Mouse (Mus musculus): ENCODE measurements around the gene Polr1e. TPM values are rescaled to one million over a fixed set of nuclear protein-coding genes. Genes with fewer than 3 reads are reported as not detected.
"Not testable (repeated sequence)": the region's sequence is repeated elsewhere in the genome, so short reads cannot be mapped to it uniquely, and the experiment has no call there.

Gene Polr1e
- polyA plus RNA-seq, 1 experiment = 3.8 TPM

DNA sequence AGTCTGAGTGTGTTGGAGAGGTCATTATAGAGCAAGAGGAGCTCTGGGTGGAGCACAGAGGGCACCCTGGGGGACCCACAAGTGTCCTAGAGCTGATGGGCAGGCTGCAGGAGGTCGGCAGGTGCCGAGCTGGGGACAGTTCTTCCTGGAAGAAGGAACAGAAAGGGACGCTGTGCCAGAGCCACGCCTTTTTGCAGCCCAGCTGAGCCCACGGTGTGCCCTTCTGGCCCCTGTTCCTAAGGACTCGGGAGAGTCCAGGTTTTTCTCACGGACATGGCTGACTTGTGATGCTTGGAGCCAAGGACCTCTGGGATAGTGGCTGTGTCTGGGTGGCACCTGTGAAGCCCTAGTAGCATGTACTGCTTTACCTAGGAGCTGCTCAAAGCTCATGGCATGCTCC lies 22.4 kb downstream of the Polr1e start:
- H3K4me1 ChIP-seq (ENCODE audit: control insufficient read depth, insufficient read depth, low read length) = no peaks in the 10 kb centered on the region
- WGBS = 80% methylated on average over 7 of the region's 7 CpGs
- DNase-seq = no peak
- no peak for TF ChIP-seq POLR2A (IDR thresholded peaks at IDR 0.05; ENCODE audit: borderline replicate concordance, extremely low read depth, low read depth, low read length)
- TF ChIP-seq CTCF (IDR thresholded peaks at IDR 0.05; ENCODE audit: insufficient read depth, low read length) = no peak
- no peak overlapping the region for H3K4me3 ChIP-seq (replicated peaks; ENCODE audit: extremely low read depth, low read depth, low read length)

DNA sequence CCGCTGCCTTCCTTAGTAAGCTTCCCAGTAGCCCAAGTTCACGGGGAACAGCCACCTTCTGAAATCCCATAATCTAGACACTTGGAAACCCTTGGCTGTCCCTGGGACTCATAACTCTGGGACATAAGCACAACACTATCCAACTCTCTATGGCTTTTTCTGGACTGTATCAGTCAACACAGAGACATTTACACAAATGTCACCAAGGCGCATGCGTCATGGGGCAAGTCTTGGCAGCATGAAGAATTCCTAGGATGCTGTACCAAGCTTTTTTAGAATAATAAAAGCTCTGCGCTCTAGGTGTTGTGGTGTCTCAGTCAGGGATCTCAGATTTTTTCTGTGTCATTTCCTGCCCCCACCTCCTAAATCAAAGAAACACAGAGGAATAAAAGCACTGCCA lies 28.3 kb downstream of the Polr1e start:
- TF ChIP-seq POLR2A (IDR thresholded peaks at IDR 0.05; ENCODE audit: borderline replicate concordance, extremely low read depth, low read depth, low read length) (no peak), CTCF (IDR thresholded peaks at IDR 0.05; ENCODE audit: insufficient read depth, low read length) (no peak)
- no peak for DNase-seq
- 88% methylated on average over 5 of the region's 5 CpGs for WGBS

DNA sequence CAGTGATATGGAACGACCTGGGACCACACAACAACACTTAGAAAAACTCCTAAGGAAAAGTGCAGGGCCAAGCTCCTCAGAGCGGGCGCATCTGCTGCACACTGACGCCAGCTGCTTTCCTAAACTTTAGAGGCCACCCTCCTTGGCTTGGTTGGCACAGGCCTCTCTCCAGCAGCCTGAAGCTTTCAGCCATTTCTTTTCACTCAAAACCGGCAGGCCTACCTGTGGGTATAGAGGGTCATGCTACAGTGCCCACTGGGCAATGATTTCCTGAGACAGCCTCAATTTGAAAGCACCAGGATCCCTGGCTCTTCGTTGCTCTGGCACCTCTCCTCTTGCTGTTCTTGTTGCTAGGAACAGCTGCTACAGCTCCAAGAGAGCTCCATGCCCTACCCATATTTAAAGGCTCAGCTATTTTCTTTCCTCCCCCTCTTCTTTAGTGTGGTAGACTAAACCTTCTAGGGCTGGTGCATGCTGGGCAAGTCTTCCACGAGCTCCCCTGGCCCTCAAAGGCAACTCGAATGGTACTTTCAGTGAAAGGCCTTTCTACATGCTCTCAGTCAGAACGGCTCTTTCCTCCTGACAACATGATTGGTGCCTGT lies 29.0 kb downstream of the Polr1e start:
- DNase-seq = no peak
- no peak for TF ChIP-seq CTCF (IDR thresholded peaks at IDR 0.05; ENCODE audit: insufficient read depth, low read length)
- TF ChIP-seq POLR2A (IDR thresholded peaks at IDR 0.05; ENCODE audit: borderline replicate concordance, extremely low read depth, low read depth, low read length) = no peak

More for the DNA sequence above, 28.3 kb downstream of the Polr1e start:
- Histone ChIP-seq H3K4me1 (ENCODE audit: control insufficient read depth, insufficient read depth, low read length) (no peaks in the 10 kb centered on the region), H3K4me3 (replicated peaks; ENCODE audit: extremely low read depth, low read depth, low read length) (no peak overlapping the region)

DNA sequence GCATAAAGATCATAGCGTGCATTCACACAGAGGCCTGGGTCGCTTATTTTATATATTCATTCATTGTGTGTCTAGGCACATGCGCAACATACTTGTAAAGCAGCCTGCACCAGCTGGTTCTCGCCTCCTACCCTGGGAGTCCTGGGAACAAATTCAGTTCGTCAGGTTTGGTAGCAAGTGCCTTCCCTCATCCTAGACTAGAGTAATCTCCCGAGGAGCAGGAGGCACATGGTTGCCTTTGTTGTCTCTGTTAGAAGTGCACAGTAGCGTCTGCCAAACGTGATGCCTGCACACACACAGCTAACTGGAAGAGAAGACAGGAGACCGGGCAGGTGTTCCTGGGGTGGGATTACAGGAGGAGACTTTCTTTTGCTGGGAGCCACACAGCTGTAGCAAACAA lies 29.6 kb downstream of the Polr1e start:
- WGBS = 85% methylated on average over 9 of the region's 9 CpGs
- no peak for TF ChIP-seq POLR2A (IDR thresholded peaks at IDR 0.05; ENCODE audit: borderline replicate concordance, extremely low read depth, low read depth, low read length)
- no peak for TF ChIP-seq CTCF (IDR thresholded peaks at IDR 0.05; ENCODE audit: insufficient read depth, low read length)
- Histone ChIP-seq H3K4me1 (ENCODE audit: control insufficient read depth, insufficient read depth, low read length) (no peaks in the 10 kb centered on the region), H3K4me3 (replicated peaks; ENCODE audit: extremely low read depth, low read depth, low read length) (no peak overlapping the region)
- no peak for DNase-seq

More for the DNA sequence above, 29.0 kb downstream of the Polr1e start:
- Histone ChIP-seq H3K4me1 (ENCODE audit: control insufficient read depth, insufficient read depth, low read length) (no peaks in the 10 kb centered on the region), H3K4me3 (replicated peaks; ENCODE audit: extremely low read depth, low read depth, low read length) (no peak overlapping the region)
- 81% methylated on average over 9 of the region's 9 CpGs for WGBS

DNA sequence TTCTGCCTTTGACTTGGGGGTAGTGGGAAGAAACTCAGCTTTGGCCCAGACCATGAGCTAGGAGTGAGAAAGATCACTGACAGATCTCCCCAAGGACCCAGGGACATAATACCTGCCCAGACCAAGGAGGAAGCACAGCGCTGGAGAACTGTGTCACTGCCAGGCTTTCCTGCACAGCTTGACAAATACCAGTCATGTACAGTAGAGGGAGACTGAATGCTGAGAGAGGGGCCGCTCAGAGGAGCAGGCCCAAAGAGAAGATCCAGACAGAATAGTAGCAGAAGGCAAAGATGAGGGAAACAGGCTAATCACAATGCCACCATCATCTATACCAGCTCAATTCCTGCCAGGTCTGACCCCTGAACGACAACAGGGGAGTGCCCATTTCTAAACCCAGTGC lies 36.5 kb downstream of the Polr1e start:
- Histone ChIP-seq H3K4me1 (ENCODE audit: control insufficient read depth, insufficient read depth, low read length) (no peaks in the 10 kb centered on the region), H3K4me3 (replicated peaks; ENCODE audit: extremely low read depth, low read depth, low read length) (no peak overlapping the region)
- no peak for DNase-seq
- WGBS = 49% methylated on average over 3 of the region's 3 CpGs
- no peak for TF ChIP-seq CTCF (IDR thresholded peaks at IDR 0.05; ENCODE audit: insufficient read depth, low read length)
- no peak for TF ChIP-seq POLR2A (IDR thresholded peaks at IDR 0.05; ENCODE audit: borderline replicate concordance, extremely low read depth, low read depth, low read length)

DNA sequence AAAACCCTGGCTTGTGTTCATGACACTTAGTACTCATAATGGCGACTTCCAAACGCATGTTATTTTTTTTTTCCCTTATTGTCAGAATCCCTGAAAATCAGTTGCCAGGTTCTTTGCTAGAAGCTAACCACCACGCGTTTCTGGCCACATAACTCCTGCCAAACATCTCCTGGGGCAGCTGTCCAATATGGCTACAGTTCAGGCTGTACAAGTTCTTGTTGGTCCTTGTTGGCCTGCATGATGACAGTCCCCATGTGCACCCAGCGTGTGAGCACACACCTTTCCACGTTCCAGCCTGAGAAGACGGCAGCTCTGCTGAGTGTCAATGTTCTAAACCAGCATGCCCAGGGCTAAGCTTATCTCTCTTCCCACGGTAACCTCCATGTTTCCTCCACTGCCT lies 37.1 kb downstream of the Polr1e start:
- H3K4me3 ChIP-seq (replicated peaks; ENCODE audit: extremely low read depth, low read depth, low read length) = no peak overlapping the region
- WGBS = 77% methylated on average over 8 of the region's 8 CpGs
- no peak for DNase-seq
- no peaks in the 10 kb centered on the region for H3K4me1 ChIP-seq (ENCODE audit: control insufficient read depth, insufficient read depth, low read length)
- TF ChIP-seq CTCF (IDR thresholded peaks at IDR 0.05; ENCODE audit: insufficient read depth, low read length) (no peak), POLR2A (IDR thresholded peaks at IDR 0.05; ENCODE audit: borderline replicate concordance, extremely low read depth, low read depth, low read length) (no peak)

DNA sequence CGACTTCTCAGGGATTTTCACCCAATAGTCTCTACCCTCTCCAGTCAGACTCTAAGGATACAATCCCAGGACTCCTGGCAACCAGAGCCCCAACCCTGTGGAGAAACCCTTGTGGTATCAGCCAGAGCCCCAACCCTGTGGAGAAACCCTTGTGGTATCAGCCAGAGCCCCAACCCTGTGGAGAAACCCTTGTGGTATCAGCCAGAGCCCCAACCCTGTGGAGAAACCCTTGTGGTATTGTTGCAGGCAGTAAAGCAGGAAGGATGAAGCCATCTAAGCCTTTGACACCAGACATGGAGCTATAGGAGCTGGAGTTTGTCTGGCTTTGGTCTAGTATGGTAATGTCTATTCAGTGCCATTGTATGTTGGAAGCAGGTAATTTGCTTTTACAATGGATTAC lies 45.5 kb downstream of the Polr1e start:
- WGBS = 93% methylated on average over 1 of the region's 1 CpGs
- DNase-seq; H3K4me3 ChIP-seq (replicated peaks; ENCODE audit: extremely low read depth, low read depth, low read length); H3K4me1 ChIP-seq (ENCODE audit: control insufficient read depth, insufficient read depth, low read length): not testable (repeated sequence)

DNA sequence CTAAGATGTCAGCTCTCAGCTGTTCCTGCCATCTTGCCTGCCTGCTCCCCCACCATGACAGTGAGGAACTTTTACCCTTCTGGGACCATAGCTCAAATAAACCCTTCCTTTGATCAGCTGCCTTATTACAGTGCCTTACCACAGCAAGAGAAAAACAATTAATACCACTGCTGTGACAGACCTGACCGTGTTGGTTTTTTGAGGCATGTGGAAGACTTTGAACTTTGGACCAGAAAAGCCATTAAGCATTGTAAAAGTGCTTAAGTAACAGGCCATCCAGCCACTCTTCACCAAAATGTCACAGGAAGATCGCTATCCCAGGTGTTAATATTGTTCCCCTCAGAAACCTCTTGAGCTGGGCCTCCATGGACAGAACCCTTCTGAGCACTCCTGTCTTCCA lies 46.2 kb downstream of the Polr1e start:
- no peaks in the 10 kb centered on the region for H3K4me1 ChIP-seq (ENCODE audit: control insufficient read depth, insufficient read depth, low read length)
- WGBS = 87% methylated on average over 2 of the region's 2 CpGs
- no peak for DNase-seq
- H3K4me3 ChIP-seq (replicated peaks; ENCODE audit: extremely low read depth, low read depth, low read length) = no peak overlapping the region
- no peak for TF ChIP-seq CTCF (IDR thresholded peaks at IDR 0.05; ENCODE audit: insufficient read depth, low read length)
- TF ChIP-seq POLR2A (IDR thresholded peaks at IDR 0.05; ENCODE audit: borderline replicate concordance, extremely low read depth, low read depth, low read length) = no peak

DNA sequence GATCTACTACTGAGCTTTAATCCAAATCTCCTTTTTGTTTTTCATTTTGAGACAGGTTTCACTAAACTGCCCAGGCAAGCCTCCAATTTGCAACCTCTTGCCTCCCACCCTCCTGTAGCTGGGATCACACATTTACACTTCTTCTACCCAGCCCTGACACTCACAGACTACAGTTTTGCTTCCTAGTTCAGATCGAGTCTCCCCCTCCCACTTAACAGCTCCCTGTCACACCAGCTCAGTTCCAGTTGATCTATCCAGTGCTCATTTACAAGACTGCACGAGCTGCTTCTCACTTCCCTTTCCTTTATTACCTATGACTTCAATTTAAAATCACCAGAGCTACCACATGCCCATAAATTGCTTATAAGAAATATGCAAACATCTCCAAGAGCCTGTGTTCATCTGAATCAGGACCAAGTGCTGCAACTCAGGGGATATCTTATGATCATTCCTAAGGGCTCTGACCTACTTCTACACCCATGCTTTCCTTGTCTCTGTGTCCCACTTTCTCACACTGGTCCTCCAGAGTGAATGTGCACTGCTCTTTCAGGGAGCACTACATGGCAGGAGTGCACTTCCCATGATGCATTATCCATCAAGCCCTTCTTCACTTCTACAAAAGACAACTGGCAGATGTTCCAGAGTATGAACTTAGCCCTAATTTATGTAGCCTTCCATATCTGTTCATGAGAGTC lies 47.8 kb downstream of the Polr1e start:
- no peak for DNase-seq
- H3K4me1 ChIP-seq (ENCODE audit: control insufficient read depth, insufficient read depth, low read length) = no peaks in the 10 kb centered on the region
- WGBS = 41% methylated on average over 2 of the region's 2 CpGs
- no peak overlapping the region for H3K4me3 ChIP-seq (replicated peaks; ENCODE audit: extremely low read depth, low read depth, low read length)
- no peak for TF ChIP-seq CTCF (IDR thresholded peaks at IDR 0.05; ENCODE audit: insufficient read depth, low read length)
- TF ChIP-seq POLR2A (IDR thresholded peaks at IDR 0.05; ENCODE audit: borderline replicate concordance, extremely low read depth, low read depth, low read length) = no peak

DNA sequence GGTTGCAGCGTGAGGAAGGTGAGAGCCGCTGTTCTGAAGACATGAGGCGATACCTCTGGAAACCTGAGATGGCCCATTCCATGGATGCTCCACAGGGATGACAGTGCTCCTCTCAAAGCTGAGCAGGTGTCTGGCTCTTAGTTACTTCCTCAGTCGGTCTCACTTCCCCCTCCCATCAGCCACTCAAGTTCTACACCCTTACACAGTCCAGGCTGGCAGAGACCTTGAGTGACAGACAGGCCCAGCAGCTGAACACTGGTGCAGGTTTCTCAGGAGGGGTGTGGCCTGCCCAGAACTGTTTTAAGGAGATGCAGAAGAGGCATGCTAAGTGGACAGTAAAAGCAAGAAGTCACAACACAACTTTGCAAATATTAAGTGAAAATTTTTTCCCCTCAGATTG lies 49.4 kb downstream of the Polr1e start:
- Histone ChIP-seq H3K4me1 (ENCODE audit: control insufficient read depth, insufficient read depth, low read length) (no peaks in the 10 kb centered on the region), H3K4me3 (replicated peaks; ENCODE audit: extremely low read depth, low read depth, low read length) (no peak overlapping the region)
- 80% methylated on average over 4 of the region's 4 CpGs for WGBS
- no peak for TF ChIP-seq CTCF (IDR thresholded peaks at IDR 0.05; ENCODE audit: insufficient read depth, low read length)
- TF ChIP-seq POLR2A (IDR thresholded peaks at IDR 0.05; ENCODE audit: borderline replicate concordance, extremely low read depth, low read depth, low read length) = no peak
- DNase-seq = no peak
